Mouse (Mus musculus) Patski (cell line): Measurements from ENCODE around the gene Vps37b. TPM values are rescaled to one million over a fixed set of nuclear protein-coding genes. Genes with fewer than 3 reads are reported as not detected.

ENCODE experiments used
- ATAC-seq: fragments of 100-300 bp; one replicate; pipeline ENCODE4 v1.8.0; 2021
- CTCF ChIA-PET: fragments of 350-600 bp; sonication (Branson Sonifier 250); formaldehyde crosslinking; loops from one replicate; lab custom pipeline; 2022; ENCODE audit warnings: inconsistent platforms; lab: Charles Lee
- POLR2A ChIA-PET: fragments of 350-600 bp; sonication (Branson Sonifier 250); formaldehyde crosslinking; loops from one replicate; lab custom pipeline; 2022; ENCODE audit warnings: antibody characterized with exemption, inconsistent platforms; lab: Charles Lee
- DNase-seq: peaks from one replicate; pipeline ENCODE4 v3.0.0-alpha.2; 2011; ENCODE audit warnings: low read depth, low spot score
- H3K27me3 ChIP-seq: fragments of 371-371 bp; one replicate; pipeline ENCODE4 v1.5.1; 2021
- CTCF ChIP-seq: fragments of 100-300 bp; IDR thresholded peaks from one replicate; pipeline ENCODE4 v1.5.1; 2021
- in situ Hi-C: fragments of 300-500 bp; cut with MboI; formaldehyde crosslinking; loops from 3 replicates; pipeline ENCODE4 v1.11.1; 2018; ENCODE audit warnings: low pct_unique_long_range_greater_than_20kb, mixed read lengths
- polyA plus RNA-seq: library from polyadenylated mRNA; unstranded; gene quantifications from one replicate; pipeline ENCODE4 v1.2.3, GENCODE M21; 2021

Gene Vps37b
- polyA plus RNA-seq, 1 experiment from 2014 or later: 25.5 TPM

DNA sequence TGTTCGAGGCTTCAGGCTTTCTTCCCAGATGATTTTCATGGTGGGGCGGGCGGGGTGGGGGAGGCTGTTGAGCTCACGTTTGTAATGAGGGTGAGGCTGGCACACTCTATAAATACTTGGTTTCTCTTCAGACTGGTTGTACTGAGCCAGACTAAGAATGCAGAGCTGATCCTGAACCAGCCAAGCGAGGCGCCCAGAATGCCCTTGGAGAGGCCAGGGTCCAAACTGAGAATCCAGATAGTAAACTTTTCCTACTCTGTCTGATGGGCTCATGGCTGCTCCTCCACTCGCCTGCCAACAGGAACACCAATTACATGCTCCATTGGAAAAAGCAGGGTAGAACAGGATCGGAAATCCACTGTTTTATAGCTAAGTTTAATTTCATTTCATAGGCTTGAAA lies 62.9 kb downstream of the Vps37b start:
- CTCF ChIA-PET: interaction anchor here (1.2 to 1.4 kb wide), 2 partner anchors 24 to 144 kb away, joined by 3 to 4 read pairs; no protein-coding TSS in a partner anchor
- in situ Hi-C loops: loop anchor here (25.0 kb wide), 1 partner anchor 118 kb away; the partner anchor contains the start of gene Abcb9
- TF ChIP-seq CTCF: no peak
- DNase-seq (no peak), ATAC-seq (no peak)
- no peaks in the 10 kb centered on the region for H3K27me3 ChIP-seq
- POLR2A ChIA-PET: interaction anchor here (1.2 kb wide), 1 partner anchor 14 kb away, joined by 3 read pairs; no protein-coding TSS in a partner anchor

DNA sequence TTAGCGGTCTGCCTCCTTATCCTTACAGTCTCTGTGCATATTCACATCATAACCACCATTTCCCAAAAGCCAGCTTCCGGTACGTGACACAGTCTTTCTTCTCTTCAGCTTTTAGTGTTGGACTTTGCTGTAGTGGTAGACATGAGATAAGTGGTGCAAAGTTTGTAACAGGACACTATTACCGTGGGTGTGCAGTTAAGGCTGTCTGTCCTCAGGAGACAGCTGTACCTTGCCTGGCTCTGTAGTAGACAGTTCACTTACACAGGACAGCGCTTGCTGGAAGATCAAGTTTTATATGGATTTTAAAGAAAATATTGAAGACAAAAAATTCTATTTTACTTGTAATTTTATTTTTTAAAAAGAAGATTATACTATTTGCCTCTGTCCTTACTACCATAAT lies 63.6 kb downstream of the Vps37b start:
- ChIA-PET POLR2A (interaction anchor here (1.2 kb wide), 1 partner anchor 13 kb away, joined by 3 read pairs; no protein-coding TSS in a partner anchor), CTCF (interaction anchor here (0.9 to 1.4 kb wide), 3 partner anchors 8 to 144 kb away, joined by 3 read pairs; no protein-coding TSS in a partner anchor)
- H3K27me3 ChIP-seq: no peaks in the 10 kb centered on the region
- in situ Hi-C loops: loop anchor here (25.0 kb wide), 1 partner anchor 119 kb away; the partner anchor contains the start of gene Abcb9
- TF ChIP-seq CTCF: no peak
- DNase-seq (no peak), ATAC-seq (no peak)

DNA sequence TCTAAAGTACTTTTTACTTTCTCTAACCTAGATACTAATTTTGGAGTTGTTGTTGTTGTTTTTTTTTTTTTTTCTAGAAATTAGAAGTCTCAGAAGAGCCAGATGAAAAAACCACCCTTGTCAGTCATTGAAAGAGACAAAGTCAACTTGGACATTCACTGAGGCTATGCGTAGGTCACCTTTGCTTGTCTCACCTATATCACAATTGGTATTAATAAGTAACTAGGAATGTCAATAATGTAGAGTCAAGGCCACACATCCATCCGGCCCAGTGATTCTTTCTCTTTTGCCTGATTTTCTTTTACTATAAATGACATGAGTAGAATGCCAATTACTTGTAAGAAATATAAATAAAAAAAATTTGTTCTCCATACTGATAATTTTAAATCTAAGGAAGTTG lies 65.3 kb downstream of the Vps37b start:
- POLR2A ChIA-PET: no interaction called here
- TF ChIP-seq CTCF: no peak
- no peaks in the 10 kb centered on the region for H3K27me3 ChIP-seq
- ATAC-seq (no peak), DNase-seq (no peak)
- in situ Hi-C loops: loop anchor here (25.0 kb wide), 1 partner anchor 121 kb away; the partner anchor contains the start of gene Abcb9
- CTCF ChIA-PET: no interaction called here

DNA sequence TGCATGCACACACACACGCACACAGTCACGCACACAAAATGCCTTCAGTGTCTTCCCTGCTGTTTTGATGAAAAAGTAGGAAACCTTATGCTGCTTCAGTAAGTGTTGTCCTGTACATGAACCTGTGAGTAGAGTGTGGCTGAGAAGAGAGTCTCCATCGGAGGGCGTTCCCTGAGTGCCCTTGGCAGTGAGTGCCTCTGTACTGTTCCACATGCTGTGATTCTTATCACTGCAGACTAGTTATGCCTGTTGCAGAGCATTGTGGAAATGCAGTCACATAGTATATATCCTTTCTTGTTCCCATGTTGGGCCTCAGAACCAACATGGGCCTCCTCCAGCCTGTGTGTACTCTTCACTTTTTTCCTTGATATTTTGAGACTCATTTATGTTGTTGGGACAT lies 67.9 kb downstream of the Vps37b start:
- no peak for DNase-seq
- in situ Hi-C loops: loop anchor here (25.0 kb wide), 1 partner anchor 123 kb away; the partner anchor contains the start of gene Abcb9
- ATAC-seq: no peak
- no peak for TF ChIP-seq CTCF
- CTCF ChIA-PET: interaction anchor here (1.4 kb wide), 1 partner anchor 12 kb away, joined by 3 read pairs; no protein-coding TSS in a partner anchor
- POLR2A ChIA-PET: no interaction called here
- no peaks in the 10 kb centered on the region for H3K27me3 ChIP-seq

DNA sequence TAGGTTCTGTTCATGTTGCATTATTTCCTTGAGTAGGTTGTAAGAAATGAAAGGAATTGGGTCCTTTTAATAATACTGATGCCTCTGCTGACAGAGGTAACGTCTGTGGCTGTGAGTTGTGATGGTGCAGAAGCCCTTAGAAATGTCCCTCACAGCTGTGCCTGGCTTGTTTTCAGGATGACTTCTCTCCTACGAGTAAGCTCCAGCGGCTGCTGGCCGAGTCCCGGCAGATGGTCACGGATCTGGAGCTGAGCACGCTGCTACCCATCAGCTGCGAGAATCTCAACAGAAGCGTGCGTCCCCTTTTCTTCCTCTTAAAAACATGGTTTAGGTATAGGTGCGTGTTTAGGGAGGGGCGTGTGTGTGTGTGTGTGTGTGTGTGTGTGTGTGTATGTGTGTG lies 71.0 kb downstream of the Vps37b start:
- ChIA-PET POLR2A (no interaction called here), CTCF (no interaction called here)
- TF ChIP-seq CTCF: no peak
- in situ Hi-C loops: loop anchor here (25.0 kb wide), 1 partner anchor 126 kb away; the partner anchor contains the start of gene Abcb9
- DNase-seq (no peak), ATAC-seq (no peak)
- no peaks in the 10 kb centered on the region for H3K27me3 ChIP-seq

DNA sequence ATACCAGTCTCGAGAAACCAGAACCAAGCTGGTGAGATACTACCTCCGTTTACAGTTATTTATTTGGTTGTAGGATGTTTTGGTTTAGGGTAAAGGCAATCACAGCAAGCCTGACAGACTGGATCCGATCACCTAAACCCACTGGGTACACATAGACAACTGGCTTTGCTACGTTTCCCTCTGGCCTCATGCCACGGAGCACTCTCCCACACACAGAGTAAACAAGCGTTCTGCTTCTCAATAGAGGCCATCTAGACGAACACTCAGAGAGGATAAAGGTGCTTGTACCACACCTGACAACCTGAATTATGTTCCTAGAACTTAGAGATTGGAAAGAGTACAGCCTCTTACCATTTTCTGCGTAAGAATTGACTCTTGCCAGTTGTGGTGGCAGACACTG lies 71.9 kb downstream of the Vps37b start:
- CTCF ChIA-PET: no interaction called here
- in situ Hi-C loops: loop anchor here (25.0 kb wide), 1 partner anchor 127 kb away; the partner anchor contains the start of gene Abcb9

DNA sequence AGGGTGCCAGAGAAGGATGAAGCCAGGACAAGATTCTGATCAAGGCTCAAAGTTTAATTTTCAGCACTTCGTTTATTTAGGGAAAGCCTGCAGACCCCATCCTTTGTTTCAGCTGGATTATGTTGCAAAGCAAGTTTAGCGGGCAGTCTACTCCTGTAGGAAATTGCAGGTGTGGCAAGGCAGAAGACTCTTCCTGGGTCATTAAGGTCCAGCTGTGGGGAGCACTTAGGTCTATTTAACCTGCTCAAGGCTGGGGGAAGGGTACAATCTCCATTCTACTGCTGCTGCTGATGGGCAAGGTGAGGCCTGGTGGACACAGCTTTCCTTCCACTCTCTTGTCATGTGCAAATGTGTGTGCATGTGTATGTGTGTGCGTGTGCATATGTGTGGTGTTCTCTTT lies 73.1 kb downstream of the Vps37b start:
- H3K27me3 ChIP-seq: no peaks in the 10 kb centered on the region
- TF ChIP-seq CTCF: no peak
- ATAC-seq (no peak), DNase-seq (no peak)
- POLR2A ChIA-PET: no interaction called here
- CTCF ChIA-PET: no interaction called here
- in situ Hi-C loops: loop anchor here (25.0 kb wide), 1 partner anchor 128 kb away; the partner anchor contains the start of gene Abcb9

More for the DNA sequence above, 71.9 kb downstream of the Vps37b start:
- H3K27me3 ChIP-seq: no peaks in the 10 kb centered on the region
- TF ChIP-seq CTCF: no peak
- POLR2A ChIA-PET: no interaction called here
- ATAC-seq (no peak), DNase-seq (no peak)

DNA sequence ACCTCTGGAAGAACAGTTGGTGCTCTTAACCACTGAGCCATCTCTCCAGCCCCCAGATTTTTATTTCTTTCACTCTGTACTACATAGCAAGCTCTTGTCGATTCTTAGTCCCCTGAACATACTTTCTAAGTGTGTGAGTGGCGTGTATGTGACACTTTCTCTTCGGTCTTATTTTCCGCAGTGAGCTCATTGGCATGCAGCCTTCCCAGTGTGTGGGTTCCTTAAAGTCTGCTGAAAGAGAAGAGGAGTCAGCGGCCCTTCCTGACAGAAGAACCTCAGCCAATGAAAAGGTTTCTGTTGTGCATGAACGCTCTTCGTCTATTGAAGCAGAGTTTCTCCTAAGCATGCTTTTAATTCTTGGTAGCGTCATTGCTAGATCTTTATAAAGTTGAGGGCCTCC lies 74.9 kb downstream of the Vps37b start:
- CTCF ChIA-PET: interaction anchor here (1.2 to 1.6 kb wide), 3 partner anchors 9 to 24 kb away, joined by 3 to 5 read pairs (median 3); no protein-coding TSS in a partner anchor

More for the DNA sequence above, 74.9 kb downstream of the Vps37b start:
- no peak for ATAC-seq
- POLR2A ChIA-PET: no interaction called here
- in situ Hi-C loops: loop anchor here (25.0 kb wide), 1 partner anchor 130 kb away; the partner anchor contains the start of gene Abcb9
- no peak for TF ChIP-seq CTCF
- no peak for DNase-seq
- H3K27me3 ChIP-seq: no peaks in the 10 kb centered on the region

Other genes with a start within 250 kb of the Vps37b start
- gene Hcar2, start 166.8 kb downstream of the Vps37b start, polyA plus RNA-seq: not detected
- gene Hcar1, start 152.2 kb downstream of the Vps37b start, polyA plus RNA-seq: not detected
- 117 TPM for gene Denr, start 125.1 kb downstream of the Vps37b start, polyA plus RNA-seq
- 0.68 TPM for gene Gm43518, start 104.9 kb downstream of the Vps37b start, polyA plus RNA-seq
- gene Ccdc62, start 101.6 kb downstream of the Vps37b start, polyA plus RNA-seq: 6.7 TPM
- gene Hip1r, start 58.6 kb downstream of the Vps37b start, polyA plus RNA-seq: 62.0 TPM
- 5.3 TPM for gene Abcb9, start 63.5 kb upstream of the Vps37b start, polyA plus RNA-seq
- gene Ogfod2, start 80.0 kb upstream of the Vps37b start, polyA plus RNA-seq: 45.4 TPM
- 89.3 TPM for gene Arl6ip4, start 83.8 kb upstream of the Vps37b start, polyA plus RNA-seq
- 33.3 TPM for gene Pitpnm2, start 217.5 kb upstream of the Vps37b start, polyA plus RNA-seq